Mouse (Mus musculus) left cerebral cortex, adult 8-10 months (tissue): ENCODE measurements around the gene Cd209f. TPM values are rescaled to one million over a fixed set of nuclear protein-coding genes. Genes with fewer than 3 reads are reported as not detected.
A peak's percentile ranks its signal among the peaks of the same experiment; 100 is the strongest.
"Not testable (repeated sequence)": the region's sequence is repeated elsewhere in the genome, so short reads cannot be mapped to it uniquely, and the experiment has no call there.

Source experiments
- DNase-seq, 2 experiments: peaks; one replicate each; pipeline ENCODE4 v3.0.0; 2022; ENCODE audit warnings: low spot score in 2 of 2
- total RNA-seq, 4 experiments: library from RNA; stranded (reverse); gene quantifications; 2 replicates each; pipeline ENCODE4 v1.2.4; 2022

The Cd209f gene
- under 1 TPM; 0.51 to 0.66 (median 0.62) TPM for total RNA-seq

GRCm38 (mm10) chr8:4105735-4106134, at the start of gene Cd209f:
TSS of gene Cd209f (minus strand) at chr8:4105835.
- not testable (repeated sequence) for DNase-seq

- DNase-seq = no peak
Observed at GRCm38 (mm10) chr8:4154878-4155277, 49.2 kb upstream of the Cd209f start.

GRCm38 (mm10) chr8:4147272-4147671, 41.6 kb upstream of the Cd209f start:
- DNase-seq = no peak

- no peak for DNase-seq
Observed at GRCm38 (mm10) chr8:4141721-4142120, 36.1 kb upstream of the Cd209f start.

GRCm38 (mm10) chr8:4139660-4140646, 34.3 kb upstream of the Cd209f start:
- peak; percentile 32 to 51 for DNase-seq

- no peak for DNase-seq
Observed at GRCm38 (mm10) chr8:4133798-4134197, 28.2 kb upstream of the Cd209f start, which contains the start of gene Cd209g. TSS of gene Cd209g (plus strand) at chr8:4134098.

- DNase-seq = not testable (repeated sequence)
Observed at GRCm38 (mm10) chr8:4088514-4088913, 17.1 kb downstream of the Cd209f start.

- DNase-seq = not testable (repeated sequence)
Observed at GRCm38 (mm10) chr8:4087180-4087722, 18.4 kb downstream of the Cd209f start.

Other genes with a start within 250 kb of the Cd209f start
- gene Cd209d, start 227.3 kb downstream of the Cd209f start, total RNA-seq = not detected
- 1 to 10 TPM in 2 of 4 experiments, under 1 TPM in 2; 0.70 to 1.5 (median 1.1) TPM for gene Cd209b, start 179.0 kb downstream of the Cd209f start, total RNA-seq
- under 1 TPM in 3 of 4 experiments, not detected in 1; 0.41 to 0.65 (median 0.49) TPM for gene Cd209c, start 151.1 kb downstream of the Cd209f start, total RNA-seq
- gene Cd209g, start 28.3 kb upstream of the Cd209f start, total RNA-seq = under 1 TPM in 2 of 4 experiments, not detected in 2; 0.15 to 0.32 TPM
- 100 to 1,000 TPM; 100 to 112 (median 107) TPM for gene Evi5l, start 60.7 kb upstream of the Cd209f start, total RNA-seq
- 10 to 100 TPM; 34.4 to 40.8 (median 36.8) TPM for gene Prr36, start 111.6 kb upstream of the Cd209f start, total RNA-seq
- under 1 TPM in 1 of 4 experiments, not detected in 3; 0.09 TPM for gene Lrrc8e, start 121.0 kb upstream of the Cd209f start, total RNA-seq
- gene Map2k7, start 132.9 kb upstream of the Cd209f start, total RNA-seq = 100 to 1,000 TPM in 3 of 4 experiments, 10 to 100 TPM in 1; 96.7 to 124 (median 103) TPM
- 1 to 10 TPM in 3 of 4 experiments, under 1 TPM in 1; 0.13 to 1.8 (median 1.4) TPM for gene Gm49320, start 133.0 kb upstream of the Cd209f start, total RNA-seq
- gene Tgfbr3l, start 142.4 kb upstream of the Cd209f start, total RNA-seq = 10 to 100 TPM in 3 of 4 experiments, 1 to 10 TPM in 1; 9.2 to 17.6 (median 12.5) TPM
- gene Snapc2, start 147.2 kb upstream of the Cd209f start, total RNA-seq = 10 to 100 TPM; 36.2 to 40.5 (median 39.0) TPM
- 100 to 1,000 TPM; 515 to 546 (median 526) TPM for gene Ctxn1, start 153.4 kb upstream of the Cd209f start, total RNA-seq
- gene Timm44, start 170.1 kb upstream of the Cd209f start, total RNA-seq = 10 to 100 TPM; 62.8 to 72.5 (median 66.8) TPM
- 10 to 100 TPM; 18.5 to 23.5 (median 21.9) TPM for gene Ccl25, start 219.4 kb upstream of the Cd209f start, total RNA-seq
- gene Elavl1, start 219.6 kb upstream of the Cd209f start, total RNA-seq = 10 to 100 TPM; 66.3 to 74.7 (median 68.8) TPM